Mouse (Mus musculus): ENCODE data around the gene Prss41.

Gene Prss41

GRCm38 (mm10) chr17:23825591-23825990 is 18.4 kb downstream of the Prss41 start:
- DNase-seq, result no peak

- no peak for DNase-seq
Observed at GRCm38 (mm10) chr17:23823614-23824013, 20.4 kb downstream of the Prss41 start.

- no peak for DNase-seq
Observed at GRCm38 (mm10) chr17:23823018-23823417, 21.0 kb downstream of the Prss41 start.

GRCm38 (mm10) chr17:23822094-23822493 is 21.9 kb downstream of the Prss41 start:
- DNase-seq, result no peak

GRCm38 (mm10) chr17:23820731-23821130 is 23.2 kb downstream of the Prss41 start:
- no peak for DNase-seq

- DNase-seq, result no peak
Observed at GRCm38 (mm10) chr17:23819235-23819634, 24.7 kb downstream of the Prss41 start.

- DNase-seq, result no peak
Observed at GRCm38 (mm10) chr17:23818579-23818978, 25.4 kb downstream of the Prss41 start.

- no peak for DNase-seq
Observed at GRCm38 (mm10) chr17:23815641-23816040, 28.3 kb downstream of the Prss41 start.

- no peak for DNase-seq
Observed at GRCm38 (mm10) chr17:23807918-23808317, 36.1 kb downstream of the Prss41 start.

GRCm38 (mm10) chr17:23806867-23807266 is 37.1 kb downstream of the Prss41 start:
- no peak for DNase-seq

GRCm38 (mm10) chr17:23804426-23805085 is 39.4 kb downstream of the Prss41 start:
- no peak for DNase-seq

GRCm38 (mm10) chr17:23803366-23804041 is 40.5 kb downstream of the Prss41 start:
- DNase-seq, result peak in 1 of 2 experiments; percentile 72

GRCm38 (mm10) chr17:23802746-23803365 is 41.1 kb downstream of the Prss41 start:
- DNase-seq, result peak; percentile 89 to 97

GRCm38 (mm10) chr17:23801627-23802026 is 42.3 kb downstream of the Prss41 start:
- DNase-seq, result no peak

GRCm38 (mm10) chr17:23797316-23797715 is 46.7 kb downstream of the Prss41 start:
- no peak for DNase-seq

GRCm38 (mm10) chr17:23795323-23795722 is 48.6 kb downstream of the Prss41 start:
- no peak for DNase-seq

- no peak for DNase-seq
Observed at GRCm38 (mm10) chr17:23791079-23791357, 53.0 kb downstream of the Prss41 start.

GRCm38 (mm10) chr17:23790269-23791078 is 53.5 kb downstream of the Prss41 start, which contains the start of gene Srrm2:
Srrm2 (plus strand) TSS chr17:23790532.
- DNase-seq, result peak in 1 of 2 experiments; percentile 51

GRCm38 (mm10) chr17:23789749-23790268 is 54.2 kb downstream of the Prss41 start:
- no peak for DNase-seq

- no peak for DNase-seq
Observed at GRCm38 (mm10) chr17:23788973-23789372, 55.0 kb downstream of the Prss41 start.
